Mouse (Mus musculus) T-helper 1 cell (primary cell): ENCODE measurements around the gene Tln2.

Experiments used
- in situ Hi-C: fragments of 300-600 bp; cut with MboI, MseI; formaldehyde crosslinking; loops from one replicate; pipeline ENCODE4 v1.15.1; 2025; ENCODE audit warnings: high pct_unique_total_duplicates

Tln2 gene

GRCm38 (mm10) chr9:67546650-67547049, 12.9 kb downstream of the Tln2 start:
- in situ Hi-C loops: no loop called here

- in situ Hi-C loops: no loop called here
Measured at GRCm38 (mm10) chr9:67545794-67546193, 13.7 kb downstream of the Tln2 start.

- in situ Hi-C loops: no loop called here
Measured at GRCm38 (mm10) chr9:67544783-67545182, 14.7 kb downstream of the Tln2 start.

DNA sequence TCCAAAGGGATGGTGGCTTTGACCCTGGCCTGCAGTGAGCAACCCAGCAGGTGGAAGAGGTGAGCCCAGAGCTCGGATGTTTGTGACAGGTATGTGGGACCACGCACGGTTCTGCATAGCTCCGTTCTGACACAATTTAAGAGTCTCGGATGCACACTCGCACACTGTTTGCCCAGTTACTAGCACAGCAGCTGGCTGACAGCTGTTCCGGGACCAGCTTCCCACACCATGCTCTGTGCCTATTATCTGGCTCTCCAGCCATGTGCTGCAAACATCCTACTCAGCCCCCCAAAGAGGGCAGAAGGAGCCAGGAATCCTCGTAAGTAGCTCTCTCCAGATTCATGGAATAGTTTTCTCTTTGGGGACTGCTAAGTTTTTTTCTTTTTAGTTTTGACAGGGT, 17.6 kb downstream of the Tln2 start:
- in situ Hi-C loops: no loop called here

DNA sequence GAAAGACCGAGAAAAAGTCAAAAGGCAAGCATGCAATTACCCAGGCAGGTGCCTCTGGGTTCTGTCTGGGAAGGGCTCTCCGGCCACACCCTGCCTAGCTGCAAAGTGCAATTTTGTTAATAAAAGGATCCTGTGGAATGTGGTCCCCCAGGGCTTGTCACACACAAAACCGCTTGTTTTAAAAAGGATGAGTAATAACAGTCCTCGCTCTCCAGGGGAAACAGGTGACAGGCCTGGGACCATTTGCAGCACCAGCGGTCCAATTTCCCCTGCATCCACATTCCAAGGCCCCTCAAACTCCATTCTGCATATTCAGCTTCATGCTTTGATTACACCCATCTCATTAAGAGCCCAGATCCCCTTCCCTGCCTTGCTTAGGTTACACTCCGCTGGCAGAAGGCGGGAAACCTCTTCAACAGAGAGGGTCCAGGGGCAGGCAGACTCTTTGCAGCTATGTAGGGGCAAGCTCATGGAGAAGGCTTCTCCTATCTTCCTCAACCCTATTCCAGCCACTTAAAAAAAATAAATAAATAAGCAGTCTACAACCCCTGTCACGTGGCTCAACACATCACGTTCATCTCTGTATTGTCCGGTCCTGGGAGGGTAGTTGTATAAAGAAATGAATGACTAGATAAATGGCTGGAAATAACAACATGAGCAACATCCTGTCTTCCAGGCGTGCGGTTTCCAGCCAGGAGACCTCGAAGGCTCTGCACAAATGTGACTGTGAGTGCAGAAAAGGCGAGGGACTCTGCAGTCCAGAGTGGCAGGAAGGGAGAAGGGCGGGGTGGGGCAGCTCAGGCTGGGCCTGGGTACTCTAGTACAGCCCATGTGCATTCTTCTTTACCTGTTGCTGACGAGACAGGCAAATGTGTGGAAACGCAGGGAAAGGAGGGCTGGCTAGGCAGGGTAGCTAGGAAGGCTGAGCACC, 19.5 kb downstream of the Tln2 start:
- in situ Hi-C loops: no loop called here

- in situ Hi-C loops: no loop called here
Measured at GRCm38 (mm10) chr9:67534420-67534819, 25.1 kb downstream of the Tln2 start.

DNA sequence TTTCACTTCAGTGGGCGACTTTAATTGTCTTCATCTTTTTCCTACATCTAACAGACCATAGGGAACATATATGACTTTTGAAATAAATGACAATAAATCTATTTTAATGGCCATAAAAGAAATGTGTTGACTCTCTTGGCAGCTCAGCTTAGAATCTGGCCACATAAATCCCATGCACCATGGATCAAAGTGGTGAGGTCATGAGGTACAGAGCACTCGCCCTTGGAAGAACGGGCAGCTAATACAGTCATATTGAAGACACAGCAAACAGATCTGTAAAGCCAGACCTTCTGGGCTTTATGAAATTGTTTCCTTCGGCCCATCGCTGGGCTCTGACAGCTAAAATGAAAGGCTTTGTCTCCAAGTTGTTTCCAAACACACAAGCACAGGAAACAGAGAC, 26.2 kb downstream of the Tln2 start:
- in situ Hi-C loops: no loop called here

DNA sequence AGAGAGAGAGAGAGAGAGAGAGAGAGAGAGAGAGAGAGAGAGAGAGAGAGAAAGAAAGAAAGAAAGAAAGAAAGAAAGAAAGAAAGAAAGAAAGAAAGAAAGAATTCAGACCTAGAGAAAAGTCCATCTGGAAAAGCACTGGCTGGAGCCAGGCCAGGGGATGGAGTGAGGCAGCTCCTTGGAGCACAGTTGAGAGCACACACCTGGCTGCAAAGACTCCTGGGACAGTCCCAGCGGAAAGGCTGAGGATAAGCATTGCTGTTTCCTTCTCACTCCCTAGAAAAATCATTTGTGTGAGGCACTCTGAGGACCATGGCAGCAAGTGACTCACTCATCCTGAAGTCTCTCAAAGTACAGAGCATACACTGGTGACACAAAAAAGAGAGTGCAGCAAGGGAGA, 26.9 kb downstream of the Tln2 start:
- in situ Hi-C loops: no loop called here

- in situ Hi-C loops: loop anchor here (10.0 kb wide), 1 partner anchor 495 kb away; no protein-coding TSS in a partner anchor
Measured at GRCm38 (mm10) chr9:67529600-67529999, 29.9 kb downstream of the Tln2 start.

- in situ Hi-C loops: loop anchor here (10.0 kb wide), 1 partner anchor 497 kb away; no protein-coding TSS in a partner anchor
Measured at GRCm38 (mm10) chr9:67527726-67528125, 31.8 kb downstream of the Tln2 start.

GRCm38 (mm10) chr9:67521736-67522135, 37.8 kb downstream of the Tln2 start:
- in situ Hi-C loops: loop anchor here (10.0 kb wide), 1 partner anchor 503 kb away; no protein-coding TSS in a partner anchor

- in situ Hi-C loops: no loop called here
Measured at GRCm38 (mm10) chr9:67509510-67509909, 50.0 kb downstream of the Tln2 start.

- in situ Hi-C loops: no loop called here
Measured at GRCm38 (mm10) chr9:67504669-67505260, 54.7 kb downstream of the Tln2 start.

DNA sequence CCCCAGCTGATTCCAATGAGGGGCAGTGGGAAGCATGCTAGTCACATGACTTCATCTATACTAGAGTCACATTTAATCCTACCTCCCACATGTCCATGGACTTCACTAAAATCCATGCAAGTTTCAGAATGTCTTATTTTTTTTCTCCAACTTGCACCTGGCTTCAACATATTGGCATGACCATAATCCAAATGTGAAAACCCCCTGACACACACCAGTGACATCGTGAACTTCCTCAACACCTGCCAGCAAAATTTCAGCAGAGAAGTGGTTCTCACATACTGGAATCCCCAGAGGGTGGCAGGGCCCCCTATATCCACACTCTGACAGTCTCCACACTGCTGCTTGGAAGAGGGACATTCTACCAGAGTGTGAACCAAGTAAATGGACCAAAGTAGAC, 57.7 kb downstream of the Tln2 start:
- in situ Hi-C loops: no loop called here

DNA sequence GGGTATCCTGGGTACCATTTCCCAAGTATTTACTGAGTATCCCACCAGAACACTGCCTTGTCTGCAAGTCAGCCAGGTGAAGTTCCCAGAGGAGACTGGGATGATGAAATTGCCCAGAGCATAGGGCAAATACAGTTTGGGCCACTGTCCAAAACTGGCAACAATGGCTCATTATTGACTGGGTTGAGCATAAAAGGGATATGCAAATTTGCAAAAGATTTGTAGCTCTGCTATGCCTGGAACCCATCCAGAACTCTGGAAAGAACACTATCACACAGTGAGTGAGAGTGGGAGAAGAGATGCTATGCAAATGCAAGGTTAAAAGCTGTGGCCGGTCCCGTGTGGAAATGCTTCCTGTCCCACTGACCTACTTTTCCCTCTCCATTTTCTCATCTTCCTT, 63.1 kb downstream of the Tln2 start:
- in situ Hi-C loops: no loop called here

DNA sequence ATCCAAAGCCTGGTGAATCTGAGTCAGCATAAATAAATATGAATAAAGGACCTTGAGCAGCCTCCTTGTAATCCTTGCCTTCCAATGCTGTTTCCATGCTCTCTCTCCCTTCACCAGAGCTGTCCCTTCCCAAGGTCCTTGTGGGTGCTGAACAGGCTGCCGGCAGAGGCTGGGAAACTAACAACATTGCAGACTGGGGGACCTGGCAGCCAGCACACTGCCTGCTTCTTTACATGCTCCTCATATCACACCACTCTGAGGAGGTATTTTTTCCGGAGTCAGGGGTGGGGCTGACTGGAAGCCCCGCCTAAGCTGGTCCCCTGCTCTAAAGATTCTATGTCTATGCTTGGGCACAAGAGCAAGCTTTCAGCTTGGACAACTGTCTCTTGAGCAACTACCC, 64.2 kb downstream of the Tln2 start:
- in situ Hi-C loops: no loop called here

DNA sequence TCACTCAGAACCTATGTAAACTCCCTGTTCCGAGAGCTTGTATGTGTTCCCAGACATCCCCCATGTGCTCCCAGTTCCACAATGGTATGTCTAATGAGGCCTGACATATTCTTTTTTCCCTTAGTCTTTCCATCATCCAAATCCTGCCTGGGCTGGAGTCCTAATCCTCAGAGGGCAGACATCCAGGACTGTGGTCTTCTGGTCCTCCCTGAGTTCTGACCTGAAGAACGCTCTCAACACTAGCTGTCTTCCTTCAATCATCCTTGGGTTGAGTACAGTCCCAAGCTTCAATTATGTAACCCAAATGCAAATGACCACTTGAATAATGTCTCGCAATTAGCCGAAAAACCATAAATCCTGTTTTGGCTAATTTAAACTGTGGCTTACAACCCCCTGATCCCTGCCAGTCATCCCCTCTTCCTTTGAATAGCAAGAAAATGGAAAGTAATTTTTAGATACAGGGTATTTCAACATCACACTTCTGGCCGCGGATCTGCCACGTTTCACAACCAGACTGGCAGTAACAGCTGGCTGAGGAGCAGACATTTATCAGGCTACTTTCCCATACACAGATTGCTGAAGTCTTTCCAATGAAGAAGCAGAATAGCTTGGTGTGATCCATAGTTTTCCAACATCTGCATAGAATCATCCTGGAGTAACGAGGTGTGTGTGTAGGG, 65.5 kb downstream of the Tln2 start:
- in situ Hi-C loops: no loop called here

DNA sequence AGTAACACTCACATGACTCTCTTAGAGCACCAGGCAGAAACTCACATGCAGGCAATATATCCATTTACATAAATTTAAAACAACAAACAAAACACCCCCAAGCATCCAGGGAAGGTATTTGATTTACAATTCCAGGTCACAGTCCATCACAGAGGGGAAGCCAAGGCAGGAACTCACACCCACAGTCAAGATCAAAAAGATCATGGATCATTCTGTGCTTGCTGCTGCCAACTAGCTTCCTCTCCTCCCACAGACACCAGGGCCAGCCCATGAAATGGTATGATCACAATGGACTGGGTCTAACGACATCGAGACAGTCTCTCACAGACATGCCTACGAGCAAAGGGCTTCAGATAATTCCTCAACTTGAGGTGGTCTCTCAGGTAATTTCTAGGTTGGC, 70.1 kb downstream of the Tln2 start:
- in situ Hi-C loops: no loop called here

DNA sequence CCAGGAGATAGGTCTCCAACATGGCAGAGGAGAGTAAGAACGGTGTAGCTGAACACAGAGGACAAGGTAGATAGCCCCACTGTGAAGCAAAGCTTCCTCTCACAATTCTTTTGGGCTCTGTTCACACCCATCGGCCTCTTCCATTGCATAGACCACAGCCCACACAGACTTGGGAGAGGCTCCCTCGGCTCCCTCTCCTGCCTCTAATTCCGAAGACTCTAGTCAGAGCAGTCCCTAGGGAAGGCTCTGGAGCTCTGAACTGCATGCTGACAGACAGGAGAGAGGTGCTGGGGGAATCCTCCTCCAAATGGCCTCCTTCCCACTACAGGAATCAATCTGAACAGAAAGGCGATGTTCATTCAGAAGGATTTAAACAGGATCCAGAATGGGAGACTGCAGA, 72.9 kb downstream of the Tln2 start:
- in situ Hi-C loops: no loop called here

GRCm38 (mm10) chr9:67485169-67486072, 74.1 kb downstream of the Tln2 start:
- in situ Hi-C loops: no loop called here

DNA sequence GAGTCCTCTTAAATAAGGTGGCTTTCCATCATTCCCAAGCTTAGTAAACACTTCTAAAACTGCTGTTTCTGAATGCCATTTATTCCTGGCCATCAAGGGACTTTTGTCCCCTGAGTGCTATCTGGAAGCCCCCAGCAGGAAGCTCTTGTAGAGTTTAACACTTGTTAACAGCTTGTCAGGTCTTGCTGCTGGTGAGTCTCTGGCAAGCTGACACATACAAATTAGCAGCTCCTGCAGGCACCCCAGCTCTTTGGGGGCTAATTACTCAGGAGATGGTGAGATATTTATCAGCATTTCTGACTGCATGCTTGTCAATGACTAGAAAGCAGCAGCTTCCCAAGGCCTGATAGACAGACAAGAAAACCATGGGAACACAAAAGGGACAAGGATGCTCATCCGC, 77.2 kb downstream of the Tln2 start:
- in situ Hi-C loops: no loop called here
